Mouse (Mus musculus) myocyte (in vitro differentiated cells): ENCODE data around the gene Arl15.

Experiments
- CEBPB ChIP-seq: IDR thresholded peaks from 2 replicates; pipeline ENCODE4 v1.6.1; 2011; ENCODE audit warnings: mild to moderate bottlenecking, moderate library complexity; ENCODE audit not compliant: poor library complexity, insufficient read depth, severe bottlenecking
- E2F4 ChIP-seq: IDR thresholded peaks from one replicate; pipeline ENCODE4 v1.6.1; 2011; ENCODE audit warnings: mild to moderate bottlenecking, control low read depth, moderate library complexity; ENCODE audit not compliant: insufficient read depth
- MYOG ChIP-seq, 3 experiments: IDR thresholded peaks; one replicate each; pipeline ENCODE4 v1.6.1; 2011; ENCODE audit warnings: control low read depth in 2 of 3, low read depth in 2 of 3, mild to moderate bottlenecking in 2 of 3; ENCODE audit not compliant: insufficient read length in 2 of 3, control insufficient read depth in 1 of 3, insufficient read depth in 1 of 3
- POLR2A ChIP-seq: IDR thresholded peaks from one replicate; pipeline ENCODE4 v1.6.1; 2011; ENCODE audit warnings: low read depth, mild to moderate bottlenecking, control low read depth, moderate library complexity; ENCODE audit not compliant: insufficient read length
- POLR2AphosphoS2 ChIP-seq: IDR thresholded peaks from one replicate; pipeline ENCODE4 v1.6.1; 2011; ENCODE audit warnings: low read depth, control low read depth; ENCODE audit not compliant: insufficient read length
- REST ChIP-seq: IDR thresholded peaks from one replicate; pipeline ENCODE4 v1.6.1; 2011; ENCODE audit warnings: mild to moderate bottlenecking, control low read depth, moderate library complexity; ENCODE audit not compliant: insufficient read depth, insufficient read length
- SRF ChIP-seq: IDR thresholded peaks from one replicate; pipeline ENCODE4 v1.6.1; 2011; ENCODE audit warnings: low read depth; ENCODE audit not compliant: control insufficient read depth, insufficient read length
- TCF12 ChIP-seq: IDR thresholded peaks from one replicate; pipeline ENCODE4 v1.6.1; 2011; ENCODE audit warnings: mild to moderate bottlenecking, control low read depth; ENCODE audit not compliant: poor library complexity, insufficient read depth, severe bottlenecking
- USF1 ChIP-seq: IDR thresholded peaks from one replicate; pipeline ENCODE4 v1.6.1; 2011; ENCODE audit warnings: low read depth, mild to moderate bottlenecking, control low read depth, moderate library complexity

DNA sequence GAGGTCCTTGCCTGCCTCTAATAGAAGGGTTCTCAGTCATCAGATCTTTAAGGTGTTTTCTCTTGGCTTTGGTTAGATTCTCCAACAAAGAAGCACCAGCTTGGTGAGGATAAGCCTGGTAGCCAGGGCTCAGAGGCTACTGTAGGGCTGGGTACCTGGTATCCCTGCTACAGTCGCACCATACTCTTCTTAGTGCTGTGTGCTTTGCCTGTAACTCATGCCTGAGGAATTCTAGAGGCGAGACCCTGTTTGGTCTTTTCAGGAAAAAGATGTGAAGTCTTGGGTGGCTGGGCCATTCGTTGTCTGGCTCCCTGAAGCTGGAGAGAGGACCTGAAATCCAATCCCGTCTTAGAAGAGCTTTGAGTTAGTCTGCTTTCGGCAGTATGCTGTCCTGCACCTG lies 93.8 kb downstream of the Arl15 start:
- no peak for TF ChIP-seq USF1
- TF ChIP-seq POLR2AphosphoS2 = no peak
- TF ChIP-seq POLR2A = no peak
- TF ChIP-seq E2F4 = no peak
- TF ChIP-seq REST = no peak
- TF ChIP-seq CEBPB = no peak
- TF ChIP-seq TCF12 = no peak
- TF ChIP-seq MYOG (IDR thresholded peaks at IDR 0.05; ENCODE audit: control insufficient read depth in 1 of 3, insufficient read depth in 1 of 3, insufficient read length in 2 of 3, low read depth in 2 of 3) = no peak
- TF ChIP-seq SRF = no peak
